Mouse (Mus musculus) cerebellum, adult 2 months (tissue): Measurements from ENCODE around the gene Cdk19.

ENCODE experiments used
- CTCF ChIP-seq: fragments of 200-500 bp; IDR thresholded peaks from 2 replicates; pipeline ENCODE4 v1.5.1; 2011; ENCODE audit warnings: low read depth, mild to moderate bottlenecking, control low read depth, low read length, moderate library complexity, borderline replicate concordance; ENCODE audit not compliant: insufficient read depth
- POLR2A ChIP-seq: fragments of 200-500 bp; IDR thresholded peaks from 2 replicates; pipeline ENCODE4 v1.6.1; 2011; ENCODE audit warnings: low read length, control low read depth, borderline replicate concordance; ENCODE audit not compliant: insufficient read depth

- TF ChIP-seq CTCF (no peak), POLR2A (no peak)
Observed at GRCm38 (mm10) chr10:40320306-40320705, 19.1 kb upstream of the Cdk19 start.
